Mouse (Mus musculus) layer of hippocampus, adult 18-20 months (tissue): ENCODE data around the gene Gadd45gip1. TPM values are rescaled to one million over a fixed set of nuclear protein-coding genes. Genes with fewer than 3 reads are reported as not detected.
A peak's percentile ranks its signal among the peaks of the same experiment; 100 is the strongest.

Source experiments
- DNase-seq, 2 experiments: peaks; one replicate each; pipeline ENCODE4 v3.0.0; 2022; ENCODE audit warnings: low spot score in 2 of 2
- long read RNA-seq: library from polyadenylated mRNA; stranded (forward); transcript quantifications from one replicate; pipeline ENCODE4 v2.0.0, GENCODE M21; 2021
- total RNA-seq, 2 experiments: library from RNA; stranded (reverse); gene quantifications; 2 replicates each; pipeline ENCODE4 v1.2.3; 2021

The Gadd45gip1 gene
- 10 to 100 TPM; 27.3 to 27.4 TPM for total RNA-seq
- long read RNA-seq, transcript Gadd45gip1-201 (2 exons, 2,494 nt) = major isoform, 28 of 102 reads
- long read RNA-seq, partial matches to known transcripts = 0 of 102 reads
- long read RNA-seq, other reads (novel, unspliced or antisense) = 74 of 102 reads

DNA sequence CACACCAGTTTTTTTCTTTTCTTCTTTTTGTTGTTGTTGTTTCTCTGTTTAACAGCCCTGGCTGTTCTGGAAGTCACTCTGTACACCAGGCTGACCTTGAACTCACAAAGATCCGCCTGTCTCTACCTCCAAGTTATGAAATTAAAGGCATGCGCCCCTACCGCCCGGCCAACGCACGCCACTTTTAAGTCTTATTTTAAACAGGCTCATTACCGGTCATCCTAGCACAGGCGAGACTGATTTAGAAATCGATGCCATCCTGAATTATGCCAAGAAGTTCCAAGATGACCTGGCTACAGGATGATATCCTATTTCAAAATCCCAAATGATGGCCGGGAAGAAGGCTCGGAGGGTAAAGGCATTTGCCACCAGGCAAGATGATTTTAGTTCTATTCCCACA is at the start of gene Gadd45gip1:
TSS of gene Gadd45gip1 (plus strand) at position 33 of the 400 bp plus-strand sequence.
- DNase-seq = no peak

GRCm38 (mm10) chr8:84781686-84782505 is 49.4 kb upstream of the Gadd45gip1 start:
- no peak for DNase-seq

GRCm38 (mm10) chr8:84782680-84783079 is 48.6 kb upstream of the Gadd45gip1 start:
- no peak for DNase-seq

DNA sequence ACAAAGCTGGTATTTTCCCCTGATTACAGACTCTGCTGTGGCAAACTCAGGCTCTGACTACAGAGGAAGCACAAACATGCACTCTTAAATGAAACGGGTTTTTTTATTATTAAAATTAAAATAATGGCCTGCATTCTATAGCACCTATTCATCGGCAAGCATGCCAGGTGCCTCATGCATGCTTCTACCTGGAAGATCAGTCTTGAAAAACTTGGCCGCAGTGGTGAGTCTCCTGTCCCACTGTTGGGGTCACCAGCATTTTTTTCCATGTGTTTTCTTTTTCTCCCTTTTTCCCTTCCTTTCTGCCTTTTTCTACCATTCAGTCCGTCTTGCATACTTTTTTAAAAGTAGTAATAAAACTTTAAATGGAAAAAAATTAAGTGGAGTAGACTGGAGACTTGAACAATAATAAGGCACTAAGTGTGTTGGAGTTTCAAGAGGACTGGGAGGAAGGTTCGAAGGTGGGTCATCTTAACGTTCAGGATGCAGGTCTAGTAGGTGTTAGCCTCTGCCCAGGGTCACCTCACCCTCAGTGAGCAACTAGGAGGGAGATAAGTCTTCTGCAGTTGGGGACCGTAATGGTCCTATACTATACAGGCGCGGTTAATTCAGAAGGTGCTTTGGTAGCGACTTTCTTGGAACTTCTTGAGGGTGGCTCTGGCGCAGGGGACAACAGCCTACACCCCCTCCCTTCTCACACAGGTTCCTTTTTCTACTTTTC is 48.0 kb upstream of the Gadd45gip1 start:
- DNase-seq = no peak

- DNase-seq = no peak
Observed at GRCm38 (mm10) chr8:84783919-84784581, 47.3 kb upstream of the Gadd45gip1 start.

- no peak for DNase-seq
Observed at GRCm38 (mm10) chr8:84784681-84785505, 46.4 kb upstream of the Gadd45gip1 start.

- no peak for DNase-seq
Observed at GRCm38 (mm10) chr8:84785506-84785755, 45.9 kb upstream of the Gadd45gip1 start.

DNA sequence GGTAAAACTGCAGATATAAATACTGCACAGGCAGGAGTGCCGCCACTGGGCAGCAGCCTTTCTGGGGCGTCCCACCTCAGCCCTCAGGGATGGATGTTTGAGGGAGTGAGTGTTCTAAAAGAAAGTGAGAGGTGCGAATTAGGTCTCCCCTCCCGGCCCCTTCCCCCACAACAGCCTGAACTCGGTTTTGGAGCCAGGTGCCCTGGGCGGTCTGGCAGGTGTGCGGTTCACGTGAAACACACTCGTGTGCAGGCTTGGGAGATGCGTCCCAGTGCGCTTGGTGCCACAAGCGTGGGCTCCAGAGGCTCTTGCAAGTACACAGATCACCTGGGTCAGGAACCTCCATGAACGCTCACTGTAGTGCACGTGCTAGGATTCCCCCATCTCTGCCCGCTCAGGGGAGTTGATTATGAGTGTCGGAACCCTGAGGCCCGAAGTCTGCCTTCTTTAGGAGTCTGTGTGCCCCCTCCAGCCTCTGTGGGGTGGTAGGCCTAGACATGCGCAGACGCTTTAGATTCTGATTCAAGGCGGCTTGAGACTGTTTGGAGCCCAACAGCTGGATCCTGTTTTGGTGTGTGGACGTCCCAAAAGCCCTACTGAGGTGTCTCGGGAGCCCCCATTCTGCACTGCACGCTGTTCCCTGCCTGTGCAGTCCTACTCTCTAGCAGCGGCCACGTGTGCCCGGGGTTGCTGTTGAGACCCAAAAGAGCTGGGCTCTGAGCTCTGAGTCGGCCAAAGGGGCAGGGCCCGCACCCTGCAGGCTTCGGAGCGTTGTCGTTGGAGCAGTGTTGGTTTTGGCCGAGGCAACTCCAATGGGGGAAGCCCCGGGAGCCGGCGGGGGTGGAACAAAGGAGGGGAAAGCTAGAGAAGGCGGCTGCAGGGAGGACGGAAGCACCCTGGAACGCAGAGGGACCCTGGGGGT is 45.3 kb upstream of the Gadd45gip1 start:
- DNase-seq = no peak

- DNase-seq = no peak
Observed at GRCm38 (mm10) chr8:84786801-84787467, 44.4 kb upstream of the Gadd45gip1 start.

GRCm38 (mm10) chr8:84787523-84788302 is 43.6 kb upstream of the Gadd45gip1 start:
- DNase-seq = no peak

DNA sequence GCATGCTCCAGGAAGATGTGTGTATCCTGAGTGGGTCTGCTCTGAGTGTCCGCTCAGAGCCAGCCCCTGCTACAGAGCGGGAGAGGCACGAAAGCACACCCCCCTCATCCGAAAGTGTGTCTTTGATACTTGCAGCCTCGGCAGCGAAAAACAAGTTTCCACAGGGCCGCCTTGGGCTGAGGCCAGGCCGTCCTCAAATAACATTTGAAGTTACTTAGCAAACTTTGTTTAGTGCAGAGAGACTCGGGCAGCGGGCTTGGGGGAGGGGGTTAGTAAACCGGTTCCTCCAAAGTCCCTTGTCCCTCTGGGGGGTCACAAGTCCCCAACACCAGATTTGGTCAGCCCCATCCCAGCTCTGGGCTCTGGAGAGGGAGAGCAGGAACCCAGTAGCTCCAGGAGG is 42.4 kb upstream of the Gadd45gip1 start:
- no peak for DNase-seq

DNA sequence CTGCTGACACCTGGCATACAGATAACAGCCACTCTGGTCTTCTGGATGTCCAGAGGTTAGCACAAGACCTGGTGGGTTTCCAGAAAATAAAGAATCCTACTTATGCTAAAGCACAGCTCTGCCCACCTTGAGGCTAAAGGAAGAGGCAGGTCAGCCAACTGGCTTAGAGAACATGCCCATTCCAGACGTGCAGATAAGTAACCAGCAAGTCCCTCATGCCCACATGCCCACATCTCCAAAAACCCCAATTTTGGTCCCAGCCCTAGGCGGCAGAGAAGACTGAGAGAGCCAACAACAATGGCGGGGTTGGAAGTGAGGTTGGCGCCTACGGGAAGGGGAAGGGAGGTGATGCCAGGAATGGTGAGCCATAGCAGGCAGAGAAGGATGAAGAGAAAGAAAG is 42.0 kb upstream of the Gadd45gip1 start:
- DNase-seq = no peak

GRCm38 (mm10) chr8:84789855-84790486 is 41.4 kb upstream of the Gadd45gip1 start:
- DNase-seq = no peak

DNA sequence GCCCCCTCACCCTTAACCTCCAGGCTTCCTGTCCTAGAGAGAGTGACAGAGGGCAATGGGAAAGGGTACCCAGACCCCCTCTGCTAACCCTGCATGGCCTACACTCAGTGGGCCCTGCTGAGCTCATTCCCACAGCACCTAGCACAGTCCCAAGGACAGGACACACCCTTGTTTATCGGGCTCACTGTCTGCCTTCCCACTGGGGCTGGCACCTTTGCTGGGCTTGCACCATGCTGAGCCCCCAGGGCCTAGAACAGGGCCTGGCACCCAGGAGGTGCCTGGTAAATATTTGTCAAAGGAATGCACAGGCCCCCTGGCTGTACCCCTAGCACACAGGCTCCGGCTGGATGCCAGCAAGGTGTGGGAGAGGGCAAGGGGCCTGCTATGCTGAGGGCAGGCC is 40.8 kb upstream of the Gadd45gip1 start:
- DNase-seq = no peak

DNA sequence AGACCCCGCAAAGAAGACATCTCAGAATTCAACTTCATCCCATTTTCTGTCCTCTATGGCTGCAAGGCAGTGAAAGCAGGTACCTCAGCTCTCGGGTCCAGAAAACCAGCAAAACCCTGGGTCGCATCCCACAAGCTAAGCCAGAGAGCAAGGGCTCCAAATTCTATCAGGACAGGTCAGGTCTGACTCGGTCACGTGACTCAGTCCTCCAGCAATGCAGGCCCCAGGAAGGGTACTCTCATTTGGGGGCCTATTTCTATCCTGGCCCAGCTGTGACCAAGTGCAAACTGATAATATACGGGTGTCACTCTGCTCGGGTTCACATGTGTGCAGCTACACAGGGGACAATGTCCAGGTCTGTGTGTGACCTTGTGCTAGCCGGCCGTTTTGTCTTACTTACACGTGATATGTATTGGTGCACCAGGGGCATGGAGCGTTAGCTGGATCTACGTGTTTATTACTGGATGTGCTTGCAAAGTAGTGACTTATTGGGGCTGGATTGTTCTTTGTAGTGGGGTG is 38.8 kb upstream of the Gadd45gip1 start:
- DNase-seq = no peak

DNA sequence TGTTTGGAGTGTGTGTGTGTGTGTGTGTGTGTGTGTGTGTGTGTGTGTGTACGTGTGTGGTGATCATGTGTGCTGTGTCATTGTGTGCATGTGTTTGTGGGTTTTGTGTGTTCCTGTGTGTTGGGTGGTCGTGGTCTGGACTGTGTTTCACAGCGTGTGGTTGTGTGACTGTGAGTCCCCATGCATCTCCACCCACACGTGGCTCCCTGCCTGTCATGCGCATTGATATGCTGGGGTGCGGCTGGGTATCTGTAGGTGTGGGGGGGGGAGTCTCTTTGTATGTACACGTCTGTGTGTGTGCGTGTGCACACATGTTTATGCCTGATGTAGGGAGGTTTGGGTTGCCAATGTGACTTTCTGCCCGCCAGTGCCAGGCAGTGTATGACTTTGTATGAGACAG is 38.2 kb upstream of the Gadd45gip1 start:
- DNase-seq = peak in 1 of 2 experiments; percentile 73

- peak in 1 of 2 experiments; percentile 80 for DNase-seq
Observed at GRCm38 (mm10) chr8:84793791-84794485, 37.4 kb upstream of the Gadd45gip1 start.
